Mouse (Mus musculus): Measurements from ENCODE around the gene Aire. TPM values are rescaled to one million over a fixed set of nuclear protein-coding genes. Genes with fewer than 3 reads are reported as not detected.

Aire gene
- polyA plus RNA-seq, 1 experiment from 2014 or later = 3.0 TPM

DNA sequence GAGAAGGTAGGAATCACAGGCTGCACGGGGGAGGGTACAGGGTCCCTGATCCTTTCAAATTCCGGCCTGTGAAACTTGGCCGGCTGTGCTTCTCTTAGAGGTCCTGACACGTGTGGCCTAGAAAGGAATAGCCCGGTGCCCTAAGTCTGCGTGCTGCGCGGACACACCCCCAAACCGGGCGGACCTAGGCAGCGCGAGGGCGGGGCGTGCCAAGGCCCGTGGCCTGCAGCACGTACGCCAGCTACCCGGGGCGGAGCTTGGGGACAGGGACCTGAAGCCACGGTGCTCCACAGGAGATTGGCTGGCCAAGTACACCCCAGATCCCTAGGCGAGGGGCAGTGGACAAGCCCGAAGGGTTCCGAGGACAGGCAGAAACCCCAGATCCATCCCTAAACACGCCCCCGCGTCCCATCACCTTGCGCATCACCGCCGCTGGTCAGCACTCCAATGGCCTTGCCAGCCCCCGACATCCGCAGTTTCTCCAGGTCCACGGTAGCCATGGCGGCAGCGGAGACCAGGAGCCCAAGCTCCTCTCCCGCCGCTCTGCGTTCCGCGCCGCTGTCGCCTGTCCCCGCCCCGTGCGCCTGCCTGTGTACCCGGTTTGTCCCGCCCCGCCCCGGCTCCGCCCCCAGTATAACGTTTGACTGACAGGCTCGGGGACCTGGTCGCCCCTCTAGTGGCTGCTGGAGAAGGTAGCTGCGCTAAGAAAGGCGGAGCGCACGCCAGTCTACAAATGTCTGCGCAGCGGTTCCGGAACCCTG, 34.0 kb downstream of the Aire start:
- 1% methylated on average over 59 of the region's 59 CpGs for WGBS
- peak; percentile 95 for ATAC-seq (replicated peaks; ENCODE audit: extremely low read depth, insufficient read depth, low FRiP score)
- Histone ChIP-seq H3K9me3 (replicated peaks; ENCODE audit: control insufficient read depth, low read length) (peaks cover 2% of the 10 kb centered on the region), H3K27ac (ENCODE audit: low read length) (peak overlapping the region; percentile 100), H3K4me1 (ENCODE audit: control insufficient read depth, insufficient read depth, low read length) (peaks cover 34% of the 10 kb centered on the region), H3K27me3 (ENCODE audit: control insufficient read depth, insufficient read depth, low read length) (no peaks in the 10 kb centered on the region), H3K36me3 (ENCODE audit: control insufficient read depth, insufficient read depth) (no peaks in the 10 kb centered on the region), H3K9ac (ENCODE audit: low read length) (peak overlapping the region; percentile 96), H3K4me3 (ENCODE audit: low read length) (peak overlapping the region; percentile 83), H3K4me2 (ENCODE audit: low read depth, low read length) (peak overlapping the region; percentile 84)

DNA sequence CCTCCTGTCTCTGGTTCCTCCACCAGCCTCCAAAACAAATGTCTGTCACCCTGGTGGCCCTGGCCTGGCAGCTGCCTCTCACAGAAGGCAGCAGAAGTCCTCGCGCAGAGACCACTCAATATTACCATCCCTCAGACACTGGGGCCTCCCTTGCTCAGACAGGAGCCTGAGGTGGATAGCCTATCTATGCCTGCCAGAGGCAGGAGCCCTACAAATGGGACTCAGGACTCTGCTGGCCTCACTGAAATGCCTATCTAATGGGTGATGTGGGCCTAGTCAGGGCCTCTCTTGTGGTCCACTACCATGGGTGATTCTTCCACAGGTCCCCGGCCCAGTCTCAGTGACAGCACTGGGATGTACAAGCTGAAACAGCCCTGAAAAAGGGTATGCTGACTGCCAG, 35.2 kb downstream of the Aire start:
- no peaks in the 10 kb centered on the region for H3K9me3 ChIP-seq (replicated peaks; ENCODE audit: control insufficient read depth, low read length)
- H3K27ac ChIP-seq (ENCODE audit: low read length) = peak overlapping the region; percentile 100
- peak overlapping the region; percentile 84 for H3K4me2 ChIP-seq (ENCODE audit: low read depth, low read length)
- H3K27me3 ChIP-seq (ENCODE audit: control insufficient read depth, insufficient read depth, low read length) = no peaks in the 10 kb centered on the region
- no peak for ATAC-seq (replicated peaks; ENCODE audit: extremely low read depth, insufficient read depth, low FRiP score)
- peak overlapping the region; percentile 83 for H3K4me3 ChIP-seq (ENCODE audit: low read length)
- 65% methylated on average over 3 of the region's 3 CpGs for WGBS
- H3K4me1 ChIP-seq (ENCODE audit: control insufficient read depth, insufficient read depth, low read length) = peaks cover 34% of the 10 kb centered on the region
- peak overlapping the region; percentile 96 for H3K9ac ChIP-seq (ENCODE audit: low read length)
- H3K36me3 ChIP-seq (ENCODE audit: control insufficient read depth, insufficient read depth) = no peaks in the 10 kb centered on the region

DNA sequence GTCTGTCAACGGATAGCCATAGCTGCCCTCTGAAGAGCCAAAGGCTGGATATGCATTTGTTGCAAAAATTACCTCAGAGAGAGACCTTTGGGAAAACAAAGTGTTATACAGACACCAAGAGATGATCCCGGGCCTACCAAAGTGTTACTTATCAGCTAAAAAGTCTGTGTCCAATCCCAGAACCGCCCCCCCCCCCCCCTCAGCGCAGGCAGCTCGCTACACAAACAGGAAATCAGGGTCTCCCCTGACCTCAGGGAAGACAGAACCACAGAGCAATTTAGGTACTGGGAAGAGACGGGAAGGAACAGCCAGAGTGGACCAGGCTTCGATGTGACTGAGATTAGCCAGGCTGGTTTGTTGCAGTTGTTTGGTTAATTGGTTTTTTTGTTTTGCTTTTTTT, 36.2 kb downstream of the Aire start:
- peaks cover 9% of the 10 kb centered on the region for H3K36me3 ChIP-seq (ENCODE audit: control insufficient read depth, insufficient read depth)
- H3K27me3 ChIP-seq (ENCODE audit: control insufficient read depth, insufficient read depth, low read length) = no peaks in the 10 kb centered on the region
- no peak overlapping the region for H3K4me3 ChIP-seq (ENCODE audit: low read length)
- WGBS = 41% methylated on average over 7 of the region's 7 CpGs
- no peak overlapping the region for H3K27ac ChIP-seq (ENCODE audit: low read length)
- H3K9me3 ChIP-seq (replicated peaks; ENCODE audit: control insufficient read depth, low read length) = no peaks in the 10 kb centered on the region
- H3K4me1 ChIP-seq (ENCODE audit: control insufficient read depth, insufficient read depth, low read length) = peaks cover 34% of the 10 kb centered on the region
- no peak for ATAC-seq (replicated peaks; ENCODE audit: extremely low read depth, insufficient read depth, low FRiP score)
- H3K4me2 ChIP-seq (ENCODE audit: low read depth, low read length) = peak overlapping the region; percentile 84
- H3K9ac ChIP-seq (ENCODE audit: low read length) = peak overlapping the region; percentile 96

DNA sequence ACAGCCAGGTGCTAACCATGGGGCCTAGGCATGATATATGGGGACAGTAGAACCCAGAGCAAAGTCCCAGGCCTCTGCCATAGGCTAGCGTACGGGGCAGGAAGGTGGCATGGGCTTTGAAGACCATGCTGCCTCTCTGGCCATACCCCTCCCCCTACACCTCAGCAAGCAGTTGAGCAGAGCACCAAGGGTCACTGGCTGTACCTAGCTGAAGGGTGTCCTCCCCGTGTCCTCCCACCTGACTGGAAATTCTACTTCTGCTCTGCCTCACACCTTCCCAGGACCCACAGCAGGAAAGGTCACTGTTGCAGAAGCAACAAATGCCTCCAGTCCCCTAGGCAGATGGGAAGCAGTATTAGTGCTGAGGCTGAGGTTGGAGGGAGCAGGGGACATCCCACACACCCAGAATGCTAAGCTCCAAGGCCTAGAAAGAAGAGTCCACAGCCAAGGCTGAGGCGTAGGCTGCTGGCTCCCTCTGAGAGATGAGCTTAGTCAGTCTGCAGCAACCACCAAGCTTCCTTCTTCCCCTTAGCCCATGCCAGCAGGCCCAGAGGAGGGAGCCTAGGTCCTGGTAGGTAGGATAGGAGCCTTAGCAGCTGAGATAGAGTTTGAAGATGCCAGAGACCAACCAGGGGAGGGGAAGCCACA, 37.5 kb downstream of the Aire start:
- H3K9ac ChIP-seq (ENCODE audit: low read length) = 0 out of 2 replicates have a peak overlapping the region, but pooled peaks have one; percentile 13
- no peak for ATAC-seq (replicated peaks; ENCODE audit: extremely low read depth, insufficient read depth, low FRiP score)
- H3K27me3 ChIP-seq (ENCODE audit: control insufficient read depth, insufficient read depth, low read length) = no peaks in the 10 kb centered on the region
- H3K4me2 ChIP-seq (ENCODE audit: low read depth, low read length) = no peak overlapping the region
- no peak overlapping the region for H3K4me3 ChIP-seq (ENCODE audit: low read length)
- peaks cover 34% of the 10 kb centered on the region for H3K4me1 ChIP-seq (ENCODE audit: control insufficient read depth, insufficient read depth, low read length)
- no peaks in the 10 kb centered on the region for H3K9me3 ChIP-seq (replicated peaks; ENCODE audit: control insufficient read depth, low read length)
- H3K27ac ChIP-seq (ENCODE audit: low read length) = no peak overlapping the region
- WGBS = 83% methylated on average over 4 of the region's 4 CpGs
- H3K36me3 ChIP-seq (ENCODE audit: control insufficient read depth, insufficient read depth) = peaks cover 16% of the 10 kb centered on the region

DNA sequence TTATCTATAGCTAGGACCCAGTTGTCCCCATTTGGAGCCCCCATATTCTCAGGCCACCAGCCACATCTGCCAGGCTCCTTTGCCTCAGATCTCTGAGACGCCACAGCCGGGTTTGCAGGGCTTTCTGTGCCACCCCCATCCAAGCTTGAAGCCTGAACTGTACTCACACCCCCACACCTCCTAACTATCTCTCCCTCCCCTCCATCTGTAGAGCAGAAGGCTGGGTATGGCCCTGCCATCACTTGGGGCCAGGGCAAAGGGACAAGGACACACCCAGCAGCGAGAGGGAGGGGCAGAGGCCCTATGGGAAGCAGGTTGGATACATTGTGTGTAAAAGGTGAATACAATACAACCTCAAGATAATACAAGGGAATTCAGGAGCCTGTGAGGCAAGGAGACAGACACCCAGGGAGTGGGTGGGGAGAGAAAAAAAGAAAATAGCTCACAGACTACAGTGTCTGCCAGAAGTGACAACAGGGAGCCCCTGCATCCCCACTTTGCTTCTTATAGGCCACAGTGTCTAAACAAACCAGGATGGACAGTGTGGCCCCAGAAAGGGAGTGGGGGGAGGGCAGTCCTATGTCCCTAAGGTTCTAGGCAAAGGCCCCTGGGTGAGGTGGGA, 38.8 kb downstream of the Aire start:
- Histone ChIP-seq H3K36me3 (ENCODE audit: control insufficient read depth, insufficient read depth) (peaks cover 30% of the 10 kb centered on the region), H3K4me2 (ENCODE audit: low read depth, low read length) (no peak overlapping the region), H3K4me3 (ENCODE audit: low read length) (no peak overlapping the region), H3K9me3 (replicated peaks; ENCODE audit: control insufficient read depth, low read length) (no peaks in the 10 kb centered on the region), H3K27ac (ENCODE audit: low read length) (no peak overlapping the region), H3K9ac (ENCODE audit: low read length) (no peak overlapping the region), H3K27me3 (ENCODE audit: control insufficient read depth, insufficient read depth, low read length) (no peaks in the 10 kb centered on the region), H3K4me1 (ENCODE audit: control insufficient read depth, insufficient read depth, low read length) (peaks cover 31% of the 10 kb centered on the region)
- 87% methylated on average over 3 of the region's 3 CpGs for WGBS
- ATAC-seq (replicated peaks; ENCODE audit: extremely low read depth, insufficient read depth, low FRiP score) = no peak

DNA sequence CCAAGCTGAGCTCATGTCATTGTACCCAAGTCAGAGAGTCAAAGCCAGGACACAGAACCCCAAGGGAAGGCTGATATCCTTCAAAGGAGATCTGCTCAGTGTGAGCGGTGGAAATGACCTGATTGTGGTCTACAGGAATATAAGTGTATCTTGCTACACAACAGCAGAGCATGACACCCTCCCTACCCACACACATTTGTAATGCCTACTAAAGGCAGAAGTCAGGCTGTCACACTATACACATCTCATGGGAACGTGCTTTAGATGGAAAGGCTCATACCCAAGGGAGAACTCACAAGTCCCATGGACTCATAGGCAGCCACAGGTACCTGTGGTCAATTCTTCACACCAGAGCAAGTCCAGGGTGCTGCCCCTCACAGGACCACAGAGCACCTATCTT, 41.1 kb downstream of the Aire start:
- no peak overlapping the region for H3K27ac ChIP-seq (ENCODE audit: low read length)
- no peak overlapping the region for H3K4me3 ChIP-seq (ENCODE audit: low read length)
- H3K4me2 ChIP-seq (ENCODE audit: low read depth, low read length) = no peak overlapping the region
- H3K27me3 ChIP-seq (ENCODE audit: control insufficient read depth, insufficient read depth, low read length) = no peaks in the 10 kb centered on the region
- H3K4me1 ChIP-seq (ENCODE audit: control insufficient read depth, insufficient read depth, low read length) = peaks cover 15% of the 10 kb centered on the region
- WGBS = 89% methylated on average over 2 of the region's 2 CpGs
- H3K9me3 ChIP-seq (replicated peaks; ENCODE audit: control insufficient read depth, low read length) = no peaks in the 10 kb centered on the region
- H3K36me3 ChIP-seq (ENCODE audit: control insufficient read depth, insufficient read depth) = peaks cover 48% of the 10 kb centered on the region
- ATAC-seq (replicated peaks; ENCODE audit: extremely low read depth, insufficient read depth, low FRiP score) = no peak
- no peak overlapping the region for H3K9ac ChIP-seq (ENCODE audit: low read length)

DNA sequence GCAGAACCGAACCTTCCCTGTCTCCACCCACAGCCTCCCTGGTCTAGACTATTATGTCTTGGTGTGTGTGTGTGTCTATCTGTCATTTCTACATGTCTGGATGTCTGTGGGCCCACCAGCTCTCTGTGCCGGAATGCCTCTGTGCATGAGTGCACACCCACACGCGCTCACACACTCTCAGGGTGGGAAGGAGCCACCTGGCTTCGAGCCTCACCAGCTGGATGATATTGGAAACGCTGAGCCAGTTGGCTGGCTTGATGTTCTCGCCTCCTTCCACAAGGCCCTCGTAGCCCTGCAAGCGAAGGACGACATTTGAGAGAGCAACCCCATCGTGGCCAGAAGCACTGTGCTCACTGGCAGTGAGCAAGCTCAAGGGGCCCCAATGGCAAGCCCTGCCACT, 41.6 kb downstream of the Aire start:
- no peak overlapping the region for H3K4me2 ChIP-seq (ENCODE audit: low read depth, low read length)
- 82% methylated on average over 11 of the region's 11 CpGs for WGBS
- ATAC-seq (replicated peaks; ENCODE audit: extremely low read depth, insufficient read depth, low FRiP score) = no peak
- H3K4me1 ChIP-seq (ENCODE audit: control insufficient read depth, insufficient read depth, low read length) = peaks cover 11% of the 10 kb centered on the region
- H3K9me3 ChIP-seq (replicated peaks; ENCODE audit: control insufficient read depth, low read length) = no peaks in the 10 kb centered on the region
- no peaks in the 10 kb centered on the region for H3K27me3 ChIP-seq (ENCODE audit: control insufficient read depth, insufficient read depth, low read length)
- peaks cover 51% of the 10 kb centered on the region for H3K36me3 ChIP-seq (ENCODE audit: control insufficient read depth, insufficient read depth)
- H3K9ac ChIP-seq (ENCODE audit: low read length) = no peak overlapping the region
- no peak overlapping the region for H3K4me3 ChIP-seq (ENCODE audit: low read length)
- H3K27ac ChIP-seq (ENCODE audit: low read length) = no peak overlapping the region

DNA sequence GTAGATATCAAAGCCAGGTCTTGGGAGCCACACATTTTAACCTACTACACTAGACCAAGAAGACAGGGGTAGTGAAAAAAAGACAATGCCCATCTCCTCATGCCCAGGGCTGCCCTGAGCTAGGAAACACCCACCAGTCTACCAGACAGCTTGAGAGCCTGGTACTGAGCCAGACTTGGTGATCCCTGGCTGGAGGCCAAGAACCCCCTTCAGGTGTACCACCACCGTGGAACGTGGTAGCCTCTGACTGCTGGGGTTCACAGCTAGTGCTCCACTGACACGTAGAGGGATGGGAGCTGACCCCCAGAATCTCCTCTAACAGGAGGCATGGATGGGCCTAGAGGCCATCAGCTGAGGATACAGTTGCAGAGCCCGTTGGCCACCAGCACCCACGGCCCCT, 43.2 kb downstream of the Aire start:
- Histone ChIP-seq H3K4me3 (ENCODE audit: low read length) (no peak overlapping the region), H3K27ac (ENCODE audit: low read length) (no peak overlapping the region), H3K4me1 (ENCODE audit: control insufficient read depth, insufficient read depth, low read length) (no peaks in the 10 kb centered on the region), H3K4me2 (ENCODE audit: low read depth, low read length) (no peak overlapping the region), H3K9me3 (replicated peaks; ENCODE audit: control insufficient read depth, low read length) (no peaks in the 10 kb centered on the region), H3K27me3 (ENCODE audit: control insufficient read depth, insufficient read depth, low read length) (no peaks in the 10 kb centered on the region), H3K36me3 (ENCODE audit: control insufficient read depth, insufficient read depth) (peaks cover 64% of the 10 kb centered on the region), H3K9ac (ENCODE audit: low read length) (no peak overlapping the region)
- 90% methylated on average over 5 of the region's 5 CpGs for WGBS
- no peak for ATAC-seq (replicated peaks; ENCODE audit: extremely low read depth, insufficient read depth, low FRiP score)

DNA sequence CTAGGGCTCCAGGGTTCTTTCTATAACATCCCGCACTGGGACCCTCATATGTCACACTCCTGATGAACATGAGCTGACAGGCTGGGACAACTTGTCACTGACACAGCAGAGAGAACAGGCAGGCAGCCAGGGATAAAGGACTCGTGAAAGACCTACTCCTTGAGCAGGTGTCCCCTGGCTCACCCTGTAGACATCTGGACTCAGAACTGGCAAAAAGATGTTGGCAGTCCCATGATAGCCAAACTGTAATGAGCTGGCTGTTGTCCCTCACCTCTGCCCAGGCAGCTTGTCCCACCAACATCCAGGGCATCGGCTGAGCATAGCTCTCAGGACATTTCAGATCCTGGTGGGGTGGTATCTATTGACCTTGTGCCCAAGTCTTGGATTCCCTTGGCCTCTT, 47.8 kb downstream of the Aire start:
- Histone ChIP-seq H3K4me1 (ENCODE audit: control insufficient read depth, insufficient read depth, low read length) (no peaks in the 10 kb centered on the region), H3K36me3 (ENCODE audit: control insufficient read depth, insufficient read depth) (peaks cover 67% of the 10 kb centered on the region), H3K27ac (ENCODE audit: low read length) (no peak overlapping the region), H3K9me3 (replicated peaks; ENCODE audit: control insufficient read depth, low read length) (no peaks in the 10 kb centered on the region), H3K4me2 (ENCODE audit: low read depth, low read length) (no peak overlapping the region), H3K27me3 (ENCODE audit: control insufficient read depth, insufficient read depth, low read length) (no peaks in the 10 kb centered on the region), H3K9ac (ENCODE audit: low read length) (no peak overlapping the region), H3K4me3 (ENCODE audit: low read length) (no peak overlapping the region)
- ATAC-seq (replicated peaks; ENCODE audit: extremely low read depth, insufficient read depth, low FRiP score) = no peak
- 72% methylated on average over 3 of the region's 3 CpGs for WGBS
